20 mouse cellular contexts compared by ENCODE assay signal in the genomic region with DNA sequence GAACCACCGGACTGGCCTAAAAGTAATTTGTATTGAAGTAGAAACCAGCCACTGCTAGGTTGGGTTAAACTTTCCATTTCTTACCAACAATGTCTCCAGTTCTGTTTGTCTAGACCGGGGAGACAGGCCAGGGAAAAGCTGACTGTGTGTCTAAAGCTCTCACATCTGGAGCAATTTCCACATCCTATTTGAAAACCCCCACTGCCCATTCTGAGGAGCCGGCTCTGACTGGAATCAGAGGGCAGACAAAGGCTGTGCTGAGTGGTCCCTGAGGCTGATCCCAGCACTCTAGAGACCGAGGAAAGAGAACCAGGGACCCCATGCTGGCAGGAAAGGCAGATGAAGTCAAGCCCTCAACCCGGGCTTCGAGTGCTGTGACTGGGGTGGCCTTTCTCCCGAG. TPM values are rescaled to one million over a fixed set of nuclear protein-coding genes. Genes with fewer than 3 reads are reported as not detected.
A peak's percentile ranks its signal among the peaks of the same experiment; 100 is the strongest.
DNase-seq lines count a peak whose midpoint lies in the region; ATAC-seq lines count a peak whose summit lies in the region.
"Had no signal": no experiment of that assay in that cellular context is flagged by ENCODE, and none has a peak within 500 bp of the region (broad histone marks: within the 10 kb centered on the region; RNA-seq: fewer than 3 reads in every experiment).

No protein-coding gene starts in this region.

- no peaks in the 10 kb centered on the region for H3K36me3 ChIP-seq in intestine, embryonic 15.5 days
- H3K36me3 ChIP-seq: heart, embryonic 12.5 days; stomach, embryonic 15.5 days had no signal

- peaks cover 5% of the 10 kb centered on the region; the same call in 1 of the 2 replicates for H3K4me1 ChIP-seq in intestine, embryonic 15.5 days (replicated peaks)
- H3K4me1 ChIP-seq: heart, embryonic 12.5 days had no signal

- no peak overlapping the region for H3K4me3 ChIP-seq in intestine, embryonic 15.5 days (replicated peaks)
- H3K4me3 ChIP-seq: forebrain, embryonic 13.5 days; heart, embryonic 12.5 days; stomach, embryonic 15.5 days had no signal

- no peak overlapping the region for H3K9ac ChIP-seq in intestine, embryonic 15.5 days
- H3K9ac ChIP-seq: forebrain, embryonic 13.5 days; heart, embryonic 12.5 days; lung, embryonic 14.5 days; stomach, embryonic 15.5 days had no signal

- peak; percentile 78 for DNase-seq in heart, adult 11 months
- no peak for DNase-seq in heart, adult 9 months (ENCODE audit: low spot score in 2 of 2)
- DNase-seq in urinary bladder, adult 2 months (ENCODE audit: low spot score): peak; percentile 4
- no peak for DNase-seq in urinary bladder, postnatal 4 days (ENCODE audit: low spot score in 2 of 2)
- DNase-seq in fibroblast of lung, adult 2 months (ENCODE audit: low read depth): peak; percentile 85
- no peak for DNase-seq in adrenal gland, postnatal 10 days
- DNase-seq in left cerebral cortex, postnatal 25 days (ENCODE audit: low spot score in 2 of 2): no peak
- DNase-seq: adrenal gland, postnatal 36 days; B cell, adult 2 months; lung, embryonic 14.5 days; spleen, adult 18-20 months had no signal

- no peaks in the 10 kb centered on the region for H3K9me3 ChIP-seq in intestine, embryonic 15.5 days
- H3K9me3 ChIP-seq: forebrain, embryonic 13.5 days; heart, embryonic 12.5 days; stomach, embryonic 15.5 days had no signal

- no peaks in the 10 kb centered on the region for H3K27me3 ChIP-seq in intestine, embryonic 15.5 days (replicated peaks)
- H3K27me3 ChIP-seq: forebrain, embryonic 13.5 days; stomach, embryonic 15.5 days had no signal

- H3K4me2 ChIP-seq in intestine, embryonic 15.5 days (replicated peaks): no peak overlapping the region
- H3K4me2 ChIP-seq: forebrain, embryonic 13.5 days; heart, embryonic 12.5 days; liver, embryonic 11.5 days; lung, embryonic 14.5 days; stomach, embryonic 15.5 days had no signal

- whole genome bisulfite sequencing in intestine, embryonic 15.5 days: 60% methylated on average over 7 of the region's 7 CpGs

- intact Hi-C loops in left cerebral cortex, postnatal 25 days (cut with DNase I): loop anchor here (10.0 kb wide), 1 partner anchor 288 kb away; no protein-coding TSS in a partner anchor

- H3K27ac ChIP-seq in intestine, embryonic 15.5 days: no peak overlapping the region
- H3K27ac ChIP-seq: forebrain, embryonic 13.5 days; stomach, embryonic 15.5 days had no signal

- no peak for ATAC-seq in intestine, embryonic 15.5 days
- ATAC-seq: forebrain, embryonic 13.5 days; inflammation-experienced regulatory T-cells, adult 6 months had no signal

RNA-seq across cellular contexts. Expression of a gene that starts 17.1 kb away (rescaled TPM):
- polyA plus RNA-seq in urinary bladder, adult 2 months (2012; rRNA removed): 600 and 646 TPM in 2 replicates
- 100 to 1,000 TPM; 101 to 111 TPM for total RNA-seq in adrenal gland, postnatal 10 days (2021)
- polyA plus RNA-seq in intestine, embryonic 15.5 days (2015; fragmentation: Nextera tagmentation; extraction: Ambion mirVana): 58.8 and 60.2 TPM in 2 replicates
- 100 to 1,000 TPM; 254 to 273 TPM for total RNA-seq in left cerebral cortex, postnatal 25 days (2021)

RNA-seq across cellular contexts. Expression of a gene that starts 29.3 kb away (rescaled TPM):
- 154 and 187 TPM in 2 replicates for polyA plus RNA-seq in urinary bladder, adult 2 months (2012; rRNA removed)
- total RNA-seq in adrenal gland, postnatal 10 days (2021): 10 to 100 TPM; 55.4 to 58.3 TPM
- polyA plus RNA-seq in intestine, embryonic 15.5 days (2015; fragmentation: Nextera tagmentation; extraction: Ambion mirVana): 153 and 171 TPM in 2 replicates
- total RNA-seq in left cerebral cortex, postnatal 25 days (2021): 10 to 100 TPM; 14.2 to 15.2 TPM

RNA-seq across cellular contexts. Expression of a gene that starts 30.3 kb away (rescaled TPM):
- polyA plus RNA-seq in urinary bladder, adult 2 months (2012; rRNA removed): 1.3 and 2.3 TPM in 2 replicates
- total RNA-seq in adrenal gland, postnatal 10 days (2021): 1 to 10 TPM in 1 of 2 experiments, under 1 TPM in 1; 0.60 to 1.2 TPM
- polyA plus RNA-seq in intestine, embryonic 15.5 days (2015; fragmentation: Nextera tagmentation; extraction: Ambion mirVana): 0.23 and 0.24 TPM in 2 replicates
- total RNA-seq in left cerebral cortex, postnatal 25 days (2021): 1 to 10 TPM in 1 of 2 experiments, under 1 TPM in 1; 0.66 to 1.2 TPM
- polyA plus RNA-seq: liver, embryonic 11.5 days had no signal

RNA-seq across cellular contexts. Expression of a gene that starts 46.2 kb away (rescaled TPM):
- 38.2 and 41.2 TPM in 2 replicates for polyA plus RNA-seq in urinary bladder, adult 2 months (2012; rRNA removed)
- total RNA-seq in adrenal gland, postnatal 10 days (2021): 10 to 100 TPM; 29.7 to 29.8 TPM
- 39.7 and 44.3 TPM in 2 replicates for polyA plus RNA-seq in intestine, embryonic 15.5 days (2015; fragmentation: Nextera tagmentation; extraction: Ambion mirVana)
- total RNA-seq in left cerebral cortex, postnatal 25 days (2021): 10 to 100 TPM; 37.4 to 40.7 TPM

RNA-seq across cellular contexts. Expression of a gene that starts 55.4 kb away (rescaled TPM):
- 31.7 and 38.1 TPM in 2 replicates for polyA plus RNA-seq in urinary bladder, adult 2 months (2012; rRNA removed)
- total RNA-seq in adrenal gland, postnatal 10 days (2021): 10 to 100 TPM; 27.7 to 28.7 TPM
- 6.3 and 6.6 TPM in 2 replicates for polyA plus RNA-seq in intestine, embryonic 15.5 days (2015; fragmentation: Nextera tagmentation; extraction: Ambion mirVana)
- total RNA-seq in left cerebral cortex, postnatal 25 days (2021): 1 to 10 TPM; 3.6 to 4.2 TPM
- total RNA-seq: hematopoietic stem cell, adult 5-6 weeks; megakaryocyte-erythroid progenitor cell, adult 5-6 weeks; neutrophil, adult 5-6 weeks had no signal
- polyA plus RNA-seq: inflammation-experienced regulatory T-cells, adult 6 months had no signal

Comparison
In these comparisons a context has a peak if more than half of its experiments do, and no peak if none do; other contexts are left out.
1. DNase-seq: peak in heart, adult 11 months (single experiment), urinary bladder, adult 2 months (single experiment) and fibroblast of lung, adult 2 months (single experiment); none in heart, adult 9 months (0 of 2), urinary bladder, postnatal 4 days (0 of 2), adrenal gland, postnatal 10 days (single experiment) and left cerebral cortex, postnatal 25 days (0 of 2).